Mouse (Mus musculus) limb, embryonic 14.5 days (tissue): Measurements from ENCODE around the gene Dgcr2. TPM values are rescaled to one million over a fixed set of nuclear protein-coding genes. Genes with fewer than 3 reads are reported as not detected.

ENCODE experiments used
- ATAC-seq: fragments of 200-750 bp; cut with Nextera tagmentation; 2 replicates; pipeline ENCODE4 v1.8.0; 2017; ENCODE audit warnings: low read depth, moderate number of reproducible peaks, moderate TSS enrichment; ENCODE audit not compliant: low FRiP score
- DNase-seq: peaks from one replicate; pipeline ENCODE4 v3.0.0-alpha.2; 2015; ENCODE audit warnings: low spot score
- H3K27ac ChIP-seq: fragments of 300-500 bp; sonication (generic); replicated peaks from 2 replicates; pipeline ENCODE4 v1.5.1; 2014; ENCODE audit warnings: low read depth, mild to moderate bottlenecking, low read length, moderate library complexity, mixed read lengths
- H3K27me3 ChIP-seq: fragments of 300-500 bp; sonication (generic); 2 replicates; pipeline ENCODE4 v1.6.1; 2014; ENCODE audit warnings: low read length, mixed read lengths; ENCODE audit not compliant: control insufficient read depth, insufficient read depth
- H3K36me3 ChIP-seq: fragments of 300-500 bp; sonication (generic); 2 replicates; pipeline ENCODE4 v1.6.1; 2014; ENCODE audit warnings: mild to moderate bottlenecking, low read length, moderate library complexity, mixed read lengths; ENCODE audit not compliant: control insufficient read depth, insufficient read depth
- H3K4me1 ChIP-seq: fragments of 300-500 bp; sonication (generic); 2 replicates; pipeline ENCODE4 v1.6.1; 2014; ENCODE audit warnings: antibody characterized with exemption, low read length, mixed read lengths; ENCODE audit not compliant: control insufficient read depth, insufficient read depth
- H3K4me2 ChIP-seq: fragments of 300-500 bp; sonication (generic); replicated peaks from 2 replicates; pipeline ENCODE4 v1.6.1; 2014; ENCODE audit warnings: low read depth, mild to moderate bottlenecking, low read length, moderate library complexity; ENCODE audit not compliant: severe bottlenecking
- H3K4me3 ChIP-seq: fragments of 300-500 bp; sonication (generic); replicated peaks from 2 replicates; pipeline ENCODE4 v1.5.1; 2014; ENCODE audit warnings: low read length
- H3K9ac ChIP-seq: fragments of 300-500 bp; sonication (generic); 2 replicates; pipeline ENCODE4 v1.6.1; 2014; ENCODE audit warnings: mild to moderate bottlenecking, low read depth, low read length, moderate library complexity; ENCODE audit not compliant: severe bottlenecking
- H3K9me3 ChIP-seq: fragments of 300-500 bp; sonication (generic); 2 replicates; pipeline ENCODE4 v1.6.1; 2016; ENCODE audit warnings: low read length; ENCODE audit not compliant: control insufficient read depth
- POLR2A ChIP-seq: fragments of 200-500 bp; IDR thresholded peaks from 2 replicates; pipeline ENCODE4 v1.8.0; 2012; ENCODE audit warnings: inconsistent platforms, mild to moderate bottlenecking, moderate library complexity, borderline replicate concordance; ENCODE audit not compliant: insufficient read depth, insufficient read length; ENCODE audit errors: extremely low read depth
- WGBS: fragments of 180-500 bp; shearing (Covaris S2); extraction: QIAGEN DNeasy Blood & Tissue Kit; methylation state at CpG from one replicate; pipeline ENCODE4 v1.1.7; 2014; 5-methylcytosine and 5-hydroxymethylcytosine counted together
- polyA plus RNA-seq, 2 experiments: library from polyadenylated mRNA; depleted of rRNA in 1 of 2; stranded (reverse) in 1 of 2; unstranded in 1 of 2; fragments of >200 nt; fragmentation: Nextera tagmentation in 1 of 2; extraction: Ambion mirVana in 1 of 2; gene quantifications; 2 replicates each; pipeline versions ENCODE4 v1.2.1 to v1.2.3; 2012 to 2014

Dgcr2 gene
- polyA plus RNA-seq, 2 experiments = 90.2 to 116 TPM

DNA sequence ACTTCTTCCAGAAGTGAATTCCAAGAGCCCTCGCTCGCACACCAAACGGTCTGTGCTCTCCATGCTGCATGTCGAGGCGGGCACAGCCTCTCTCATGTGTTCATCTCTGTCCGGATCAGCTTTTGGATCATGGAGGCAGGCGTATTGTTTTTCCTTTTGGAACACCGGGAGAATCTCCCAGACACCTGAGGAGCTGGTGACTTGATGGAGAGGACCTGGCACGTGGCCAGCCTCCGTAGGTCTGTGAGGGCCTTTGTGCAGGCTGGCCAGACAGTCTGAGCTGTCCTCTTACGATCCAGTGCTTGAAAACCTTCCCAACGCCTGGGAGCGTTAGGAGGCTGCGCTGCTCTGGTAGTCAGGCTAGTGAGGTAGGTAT is 23.8 kb upstream of the Dgcr2 start:
- peaks cover 14% of the 10 kb centered on the region for H3K36me3 ChIP-seq
- no peak for TF ChIP-seq POLR2A
- H3K27ac ChIP-seq = peak overlapping the region; percentile 67
- WGBS = under 1% methylated on average over 14 of the region's 14 CpGs
- H3K27me3 ChIP-seq = peaks cover 15% of the 10 kb centered on the region
- ATAC-seq (peak; percentile 24), DNase-seq (no peak)
- H3K9me3 ChIP-seq = no peaks in the 10 kb centered on the region
- peak overlapping the region; percentile 75 for H3K4me3 ChIP-seq
- peak overlapping the region; percentile 73 for H3K4me2 ChIP-seq
- H3K4me1 ChIP-seq = peaks cover 7% of the 10 kb centered on the region
- H3K9ac ChIP-seq = peak overlapping the region; percentile 83

- Histone ChIP-seq H3K9ac (peak overlapping the region; percentile 83), H3K4me2 (peak overlapping the region; percentile 73), H3K36me3 (peaks cover 14% of the 10 kb centered on the region), H3K4me1 (peaks cover 7% of the 10 kb centered on the region), H3K9me3 (no peaks in the 10 kb centered on the region), H3K4me3 (peak overlapping the region; percentile 75), H3K27ac (peak overlapping the region; percentile 67), H3K27me3 (peaks cover 20% of the 10 kb centered on the region)
- DNase-seq (peak; percentile 98), ATAC-seq (peak; percentile 99)
- peak; percentile 89; the same call in 1 of the 2 replicates for TF ChIP-seq POLR2A
- WGBS = 3% methylated on average over 45 of the region's 47 CpGs
Observed at GRCm38 (mm10) chr16:17921325-17922162, 23.2 kb upstream of the Dgcr2 start.

DNA sequence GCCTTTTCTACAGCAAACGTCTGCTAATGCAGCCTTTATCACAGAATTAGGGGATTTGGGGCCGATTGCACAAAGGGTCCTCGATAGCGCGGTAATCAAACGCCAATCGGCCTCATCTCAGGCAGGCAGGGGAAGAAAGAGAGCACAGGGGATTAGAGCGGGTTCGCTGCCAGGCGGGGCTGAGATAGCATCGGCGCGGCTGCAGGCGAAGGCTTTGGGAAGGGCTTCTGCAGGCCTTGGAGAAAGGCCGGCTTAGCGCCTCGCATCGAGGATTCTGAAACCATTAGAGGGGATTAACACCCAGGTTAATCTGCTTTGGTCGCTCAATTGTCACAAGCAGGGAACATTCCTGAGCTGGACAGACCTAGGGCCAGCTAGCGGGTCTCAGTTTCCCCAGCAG is 22.2 kb upstream of the Dgcr2 start:
- 0 out of 2 replicates have a peak, but pooled peaks cover 5% of the 10 kb centered on the region for H3K36me3 ChIP-seq
- H3K9me3 ChIP-seq = no peaks in the 10 kb centered on the region
- no peak overlapping the region for H3K4me3 ChIP-seq
- peak overlapping the region; percentile 83 for H3K9ac ChIP-seq
- no peak for ATAC-seq
- no peak for TF ChIP-seq POLR2A
- H3K4me1 ChIP-seq = peaks cover 7% of the 10 kb centered on the region
- peak overlapping the region; percentile 73; the same call in 1 of the 2 replicates for H3K4me2 ChIP-seq
- no peak overlapping the region for H3K27ac ChIP-seq
- 12% methylated on average over 20 of the region's 20 CpGs for WGBS
- peaks cover 30% of the 10 kb centered on the region for H3K27me3 ChIP-seq
- DNase-seq = no peak

DNA sequence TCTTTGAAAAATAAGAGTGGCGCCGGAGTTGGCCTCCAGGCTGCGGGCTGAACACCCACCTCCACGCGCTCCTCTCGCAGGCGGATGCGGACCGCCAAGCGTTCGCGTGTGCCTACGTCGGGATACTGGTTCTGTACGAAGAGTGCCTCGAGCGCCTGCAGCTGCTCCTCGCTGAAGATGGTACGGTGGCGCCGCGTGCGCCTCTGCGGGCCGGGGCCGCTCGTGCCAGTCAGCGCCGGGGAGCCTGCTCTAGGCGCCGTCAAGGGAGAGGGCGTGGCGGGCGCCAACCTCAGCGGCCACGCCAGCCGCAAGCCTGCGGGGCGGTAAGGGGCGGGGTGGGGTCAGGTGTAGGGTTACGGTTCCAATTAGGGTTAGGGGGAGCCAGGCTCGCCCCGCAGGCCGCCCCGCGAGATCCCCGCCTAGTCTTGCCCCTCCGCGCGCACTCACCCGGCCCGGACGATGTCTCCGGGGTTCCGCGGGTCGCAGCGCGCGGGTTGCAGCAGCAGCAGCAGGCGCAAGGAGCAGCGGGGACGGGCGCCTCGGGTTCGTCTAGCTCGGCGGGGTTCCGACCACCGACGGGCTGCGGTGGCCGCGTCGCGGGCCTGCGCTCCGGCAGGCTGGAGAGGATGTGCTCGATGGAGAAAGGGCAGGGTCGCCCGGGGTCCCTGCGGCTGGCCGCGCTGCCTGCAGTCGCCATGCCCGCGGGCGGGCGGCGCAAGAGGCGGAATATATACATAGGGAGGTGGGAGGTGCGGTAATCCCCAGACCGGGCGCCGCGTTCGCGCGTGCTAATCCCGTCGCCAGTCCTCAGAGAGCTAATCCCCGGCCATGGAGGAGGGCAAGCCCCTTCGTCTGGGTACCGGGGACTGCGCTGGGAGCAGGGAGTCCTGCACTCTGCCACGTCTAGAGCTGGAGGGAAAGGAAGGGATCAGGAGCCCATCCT is 16.2 kb upstream of the Dgcr2 start, which contains the start of gene Gsc2:
Gene Gsc2 (minus strand): TSS at position 753 of the 943 bp plus-strand sequence.
- ATAC-seq = no peak
- Histone ChIP-seq H3K4me3 (peak within 1 kb of the TSS; percentile 41), H3K27ac (no peak within 1 kb of the TSS), H3K36me3 (no peaks in the 10 kb centered on the region), H3K9me3 (no peaks in the 10 kb centered on the region), H3K9ac (peak within 1 kb of the TSS; percentile 44), H3K27me3 (peaks cover 55% of the 10 kb centered on the region), H3K4me2 (peak within 1 kb of the TSS; percentile 65), H3K4me1 (peaks cover 7% of the 10 kb centered on the region)
- WGBS = under 1% methylated on average over 93 of the region's 106 CpGs
- DNase-seq = no peak
- no peak for TF ChIP-seq POLR2A

GRCm38 (mm10) chr16:17911052-17911595 is 12.8 kb upstream of the Dgcr2 start, which contains the start of gene Ess2:
Gene Ess2, minus strand, starts transcription at chr16:17911348.
- peaks cover 33% of the 10 kb centered on the region for H3K36me3 ChIP-seq
- ATAC-seq = peak; percentile 99
- H3K27me3 ChIP-seq = peaks cover 46% of the 10 kb centered on the region
- under 1% methylated on average over 35 of the region's 35 CpGs for WGBS
- peaks cover 7% of the 10 kb centered on the region for H3K4me1 ChIP-seq
- H3K9ac ChIP-seq = peak within 1 kb of the TSS; percentile 66
- peak within 1 kb of the TSS; percentile 57 for H3K4me3 ChIP-seq
- peak within 1 kb of the TSS; percentile 91 for H3K4me2 ChIP-seq
- no peak within 1 kb of the TSS for H3K27ac ChIP-seq
- DNase-seq = peak; percentile 99
- peak; percentile 80; the same call in 1 of the 2 replicates for TF ChIP-seq POLR2A
- H3K9me3 ChIP-seq = no peaks in the 10 kb centered on the region
